Mouse (Mus musculus) ovary, adult 18-20 months (tissue): ENCODE results near the gene Stk4.

Experiments
- DNase-seq: peaks from one replicate; pipeline ENCODE4 v3.0.0; 2022; ENCODE audit warnings: low spot score, mixed read lengths

The Stk4 gene

GRCm38 (mm10) chr2:164081577-164081976 lies 11.5 kb downstream of the Stk4 start:
- no peak for DNase-seq

GRCm38 (mm10) chr2:164082175-164082574 lies 12.1 kb downstream of the Stk4 start:
- no peak for DNase-seq

GRCm38 (mm10) chr2:164083609-164084341 lies 13.7 kb downstream of the Stk4 start:
- no peak for DNase-seq

- no peak for DNase-seq
Measured at GRCm38 (mm10) chr2:164084342-164084700, 14.2 kb downstream of the Stk4 start.

GRCm38 (mm10) chr2:164087416-164088017 lies 17.4 kb downstream of the Stk4 start:
- DNase-seq: no peak

- no peak for DNase-seq
Measured at GRCm38 (mm10) chr2:164089508-164089907, 19.4 kb downstream of the Stk4 start.

- DNase-seq: no peak
Measured at GRCm38 (mm10) chr2:164094152-164094551, 24.0 kb downstream of the Stk4 start.

- DNase-seq: no peak
Measured at GRCm38 (mm10) chr2:164098603-164099250, 28.6 kb downstream of the Stk4 start.

GRCm38 (mm10) chr2:164101936-164102335 lies 31.8 kb downstream of the Stk4 start:
- DNase-seq: no peak

- DNase-seq: no peak
Measured at GRCm38 (mm10) chr2:164102366-164102765, 32.2 kb downstream of the Stk4 start.

- no peak for DNase-seq
Measured at GRCm38 (mm10) chr2:164103501-164103900, 33.4 kb downstream of the Stk4 start.

GRCm38 (mm10) chr2:164106287-164107035 lies 36.3 kb downstream of the Stk4 start:
- DNase-seq: no peak

- no peak for DNase-seq
Measured at GRCm38 (mm10) chr2:164107125-164107874, 37.2 kb downstream of the Stk4 start.

- DNase-seq: no peak
Measured at GRCm38 (mm10) chr2:164108501-164108900, 38.4 kb downstream of the Stk4 start.

GRCm38 (mm10) chr2:164111546-164111945 lies 41.4 kb downstream of the Stk4 start:
- no peak for DNase-seq

GRCm38 (mm10) chr2:164114051-164114450 lies 43.9 kb downstream of the Stk4 start:
- DNase-seq: no peak

- DNase-seq: no peak
Measured at GRCm38 (mm10) chr2:164115531-164115930, 45.4 kb downstream of the Stk4 start.

- no peak for DNase-seq
Measured at GRCm38 (mm10) chr2:164119503-164119902, 49.4 kb downstream of the Stk4 start.

- no peak for DNase-seq
Measured at GRCm38 (mm10) chr2:164123169-164123766, 53.1 kb downstream of the Stk4 start.

- DNase-seq: no peak
Measured at GRCm38 (mm10) chr2:164126533-164126955, 56.4 kb downstream of the Stk4 start.

GRCm38 (mm10) chr2:164127297-164127696 lies 57.2 kb downstream of the Stk4 start:
- no peak for DNase-seq
